Mouse (Mus musculus) gastrocnemius, adult 2 months (tissue): ENCODE results near the gene Gm20388. TPM values are rescaled to one million over a fixed set of nuclear protein-coding genes. Genes with fewer than 3 reads are reported as not detected.

Experiments used
- DNase-seq: peaks from one replicate; pipeline ENCODE4 v3.0.0; 2022
- H3K27ac ChIP-seq: fragments of 200-600 bp; 2 replicates; pipeline ENCODE4 v1.8.1; 2022; ENCODE audit warnings: mild to moderate bottlenecking
- H3K4me3 ChIP-seq: fragments of 200-600 bp; 2 replicates; pipeline ENCODE4 v1.8.1; 2022; ENCODE audit warnings: mild to moderate bottlenecking, moderate library complexity
- CTCF ChIP-seq: fragments of 200-600 bp; IDR thresholded peaks from 2 replicates; pipeline ENCODE4 v1.8.1; 2022; ENCODE audit warnings: antibody characterized with exemption, mild to moderate bottlenecking, moderate library complexity
- intact Hi-C: fragments of 180-260 bp; cut with DNase I; formaldehyde crosslinking; loops from one replicate; pipeline ENCODE4 v1.15.1; 2025
- total RNA-seq, 2 experiments: library from RNA; stranded (reverse); gene quantifications; 2 replicates each; pipeline ENCODE4 v1.2.3; 2021

Gene Gm20388
- total RNA-seq, 2 experiments from 2014 or later = 6.1 to 15.0 TPM

DNA sequence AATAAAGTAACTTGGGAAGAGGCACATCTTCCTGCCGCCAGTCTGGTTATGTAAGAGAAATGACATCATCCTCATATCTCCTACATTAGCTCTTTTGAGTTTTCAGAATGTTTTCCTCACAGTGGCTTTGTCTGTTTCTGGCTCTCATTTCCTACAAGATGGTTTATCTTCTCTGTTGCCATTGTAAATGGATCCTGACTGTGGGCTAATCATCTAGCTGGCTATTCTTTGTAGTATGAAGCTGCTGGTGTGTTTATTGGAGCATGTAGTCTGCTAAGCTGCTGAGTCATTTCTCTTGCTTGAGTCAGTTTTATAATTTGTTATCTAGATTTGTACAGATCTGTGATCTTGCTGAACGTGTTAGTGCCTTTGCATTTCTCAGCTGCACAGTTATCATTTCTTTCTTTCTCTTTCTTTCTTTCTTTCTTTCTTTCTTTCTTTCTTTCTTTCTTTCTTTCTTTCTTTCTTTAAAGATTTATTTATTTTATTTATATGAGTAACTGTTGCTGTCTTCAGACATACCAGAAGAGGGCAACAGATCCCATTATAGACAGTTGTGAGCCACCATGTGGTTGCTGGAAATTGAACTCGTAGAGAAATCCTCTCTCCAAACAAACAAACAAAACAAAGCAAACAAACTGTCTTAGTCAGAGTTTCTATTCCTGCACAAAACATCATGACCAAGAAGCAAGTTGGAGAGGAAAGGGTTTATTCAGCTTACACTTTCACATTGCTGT is 3723.9 kb downstream of the Gm20388 start:
- H3K4me3 ChIP-seq = no peak overlapping the region
- intact Hi-C loops = no loop called here
- H3K27ac ChIP-seq = peak overlapping the region; percentile 28; the same call in 1 of the 2 replicates
- DNase-seq = no peak
- no peak for TF ChIP-seq CTCF

DNA sequence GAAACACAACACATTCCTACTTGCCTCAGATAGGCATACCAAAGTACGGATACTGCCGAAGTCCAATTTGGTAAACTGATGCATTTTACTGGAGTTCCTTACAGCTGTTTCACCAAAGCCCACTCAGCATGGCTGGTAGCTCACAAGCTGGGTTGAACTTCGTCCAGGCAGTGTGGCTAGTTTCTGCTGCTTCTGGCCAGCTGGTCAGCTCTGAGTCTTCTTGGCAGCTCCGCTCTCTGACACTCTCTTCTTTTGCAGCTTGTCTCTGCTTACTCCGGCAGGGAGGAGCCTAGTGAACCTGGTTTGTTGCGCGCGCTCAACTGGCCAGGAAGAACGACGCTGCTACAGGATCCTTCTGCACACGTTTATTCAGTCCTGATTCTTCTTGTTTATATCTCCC is 3725.0 kb downstream of the Gm20388 start:
- Histone ChIP-seq H3K4me3 (no peak overlapping the region), H3K27ac (no peak overlapping the region)
- peak; percentile 36 for DNase-seq
- TF ChIP-seq CTCF = no peak
- intact Hi-C loops = no loop called here

DNA sequence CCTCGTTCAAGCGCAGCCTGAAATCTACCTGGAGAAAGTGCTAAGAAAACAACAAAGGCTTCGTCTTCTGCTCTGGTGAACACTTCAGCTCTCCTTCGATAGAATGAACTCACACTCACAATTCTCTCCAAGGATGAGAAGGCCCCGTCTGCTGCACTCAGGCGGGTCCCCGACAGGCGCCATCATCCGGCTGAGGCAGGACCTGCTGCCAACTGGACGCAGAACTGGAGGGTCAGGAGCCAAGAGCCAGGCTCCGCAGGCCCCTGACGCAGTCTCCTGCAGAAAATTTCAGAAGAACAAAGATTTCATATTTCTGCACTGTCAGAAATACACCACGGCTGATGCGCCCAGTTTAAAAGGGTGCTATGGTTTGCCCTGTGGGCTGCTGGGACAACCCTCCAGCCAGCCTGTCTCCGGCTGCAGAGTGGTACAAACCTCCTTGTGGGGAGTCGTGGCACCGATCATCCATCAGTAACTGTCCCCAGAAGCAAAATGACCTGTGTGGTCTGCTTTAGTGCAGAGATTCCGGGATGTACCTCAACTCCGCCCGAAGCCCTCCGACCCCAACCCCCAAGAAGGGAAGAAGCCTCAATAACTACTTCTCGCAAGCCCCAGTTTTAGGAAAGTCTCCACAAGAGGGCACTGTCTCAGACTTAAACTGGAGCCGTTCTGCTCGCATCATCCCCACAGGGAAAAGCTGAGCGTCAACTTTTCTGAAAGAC is 3732.8 kb downstream of the Gm20388 start:
- intact Hi-C loops = loop anchor here (1.0 kb wide), 1 partner anchor 140 kb away; no protein-coding TSS in a partner anchor
- H3K4me3 ChIP-seq = peak overlapping the region; percentile 55
- H3K27ac ChIP-seq = no peak overlapping the region
- peak; percentile 79 for TF ChIP-seq CTCF
- peak; percentile 51 for DNase-seq

DNA sequence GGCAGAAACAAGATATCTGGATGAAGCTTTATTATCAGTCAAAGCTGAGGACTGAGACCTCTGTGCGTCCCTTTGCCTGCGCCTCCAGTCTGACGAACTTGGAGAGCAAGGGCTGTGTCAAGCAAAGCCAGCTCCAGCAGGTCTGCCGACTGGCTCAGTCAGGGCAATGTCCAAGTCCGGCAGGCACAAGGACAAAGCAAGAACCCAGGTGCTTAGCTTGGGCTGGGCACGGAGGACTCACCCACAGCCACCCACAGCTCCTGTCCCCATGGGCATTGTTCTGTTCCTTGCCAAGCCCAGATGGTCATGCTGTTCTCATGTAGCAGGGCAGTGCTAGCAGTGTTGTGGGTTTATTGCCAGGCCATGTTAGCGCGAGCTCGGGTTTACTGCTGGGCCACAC is 3734.6 kb downstream of the Gm20388 start:
- no peak for DNase-seq
- intact Hi-C loops = no loop called here
- H3K4me3 ChIP-seq = no peak overlapping the region
- no peak for TF ChIP-seq CTCF
- no peak overlapping the region for H3K27ac ChIP-seq

DNA sequence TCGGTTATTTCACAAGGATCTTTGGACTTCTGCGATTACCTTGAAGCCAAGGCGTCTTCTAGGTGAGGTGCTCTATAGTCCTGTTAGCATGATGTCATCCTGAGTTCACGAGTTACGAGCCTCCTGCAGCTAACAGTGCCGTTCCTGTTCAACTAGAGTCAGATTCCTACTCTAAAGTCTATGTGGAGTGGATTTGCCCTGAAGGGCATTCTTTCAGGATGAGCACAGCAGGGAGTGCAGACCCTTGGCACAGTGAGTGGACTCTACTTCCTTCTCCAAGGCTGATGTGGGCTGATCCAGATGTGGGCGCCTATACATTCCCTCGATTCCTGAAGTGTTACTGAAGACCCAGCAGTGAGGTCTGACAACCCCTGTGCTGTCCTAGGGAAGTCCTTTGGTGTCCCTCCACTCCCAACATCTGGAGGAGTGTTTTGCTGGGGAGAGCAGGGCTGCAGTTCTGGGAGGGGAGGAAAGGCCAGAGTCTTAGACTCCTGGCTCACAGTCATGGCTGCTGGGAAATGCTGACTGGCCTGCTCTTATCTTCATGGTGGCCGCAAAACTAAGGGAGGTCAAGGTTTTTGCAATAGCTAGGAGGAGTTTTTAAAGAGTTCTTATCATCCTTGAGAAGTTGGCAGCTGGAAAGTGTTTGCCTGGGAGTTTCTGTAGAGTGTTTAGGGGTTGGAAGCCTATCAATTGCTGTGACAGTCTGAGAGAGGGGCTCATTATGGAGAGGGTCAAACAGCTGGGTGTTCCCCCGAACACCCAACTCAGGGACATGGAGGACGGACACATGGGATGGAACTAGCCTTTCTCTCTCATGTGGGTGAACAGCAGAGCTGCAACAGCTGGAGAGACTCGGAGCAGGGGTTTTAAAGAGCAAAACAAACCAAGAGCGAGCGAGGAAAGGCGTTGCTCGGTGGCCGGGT is 3737.9 kb downstream of the Gm20388 start:
- no peak overlapping the region for H3K27ac ChIP-seq
- intact Hi-C loops = no loop called here
- no peak for TF ChIP-seq CTCF
- no peak overlapping the region for H3K4me3 ChIP-seq
- no peak for DNase-seq

DNA sequence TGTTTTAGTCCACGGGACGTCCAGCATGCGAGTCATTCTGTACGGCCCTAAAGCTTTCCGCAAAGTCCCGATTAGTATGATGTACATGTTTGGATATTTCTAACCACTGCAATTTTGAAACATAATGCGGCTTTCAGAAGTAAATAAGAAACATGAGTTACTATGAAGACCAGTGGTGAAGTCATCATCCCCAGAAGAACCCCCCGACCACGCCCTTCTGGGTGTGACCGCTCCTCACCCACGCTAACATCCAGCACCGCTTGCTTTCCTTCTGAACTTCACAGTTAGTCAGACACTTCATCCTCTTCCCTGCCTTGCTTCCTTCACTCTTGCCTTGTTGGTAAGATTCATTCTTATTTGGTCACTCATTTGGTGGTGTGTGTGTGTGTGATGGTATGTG is 3738.8 kb downstream of the Gm20388 start:
- no peak for DNase-seq
- intact Hi-C loops = no loop called here
- H3K4me3 ChIP-seq = no peak overlapping the region

DNA sequence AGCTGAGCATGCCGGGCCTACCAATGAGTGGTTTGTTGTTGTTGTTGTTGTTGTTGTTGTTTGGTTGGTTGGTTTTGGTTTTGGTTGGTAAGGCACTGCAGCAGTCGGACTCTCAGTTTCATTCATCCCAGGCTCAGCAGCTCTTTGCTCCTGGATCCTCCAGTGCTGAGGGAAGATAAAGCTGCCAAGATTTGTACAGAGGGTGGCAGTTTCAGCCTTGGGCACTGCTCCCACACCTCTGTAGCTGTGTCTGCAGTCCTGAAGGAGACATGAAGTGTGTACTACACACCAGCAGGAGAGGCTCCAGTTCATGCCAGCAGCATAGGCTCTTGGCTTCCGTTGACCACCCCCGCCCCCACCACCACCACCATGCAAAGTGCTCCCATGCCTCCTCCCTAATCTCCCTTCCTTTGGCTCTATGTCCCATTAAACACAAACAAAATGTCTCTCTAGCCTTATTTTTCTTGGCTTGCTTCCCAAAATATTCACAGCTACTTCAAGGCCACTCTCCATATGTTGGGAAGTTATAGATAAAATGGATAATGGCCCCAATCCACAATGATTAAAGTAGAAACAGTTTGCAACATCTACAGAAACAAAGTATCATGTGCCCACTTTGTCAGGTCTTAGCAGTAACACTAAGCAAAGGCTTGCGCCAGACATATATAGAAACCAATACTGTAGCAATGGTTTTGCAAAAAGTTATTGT is 3740.9 kb downstream of the Gm20388 start:
- TF ChIP-seq CTCF = no peak
- no peak for DNase-seq
- Histone ChIP-seq H3K27ac (no peak overlapping the region), H3K4me3 (no peak overlapping the region)
- intact Hi-C loops = loop anchor here (2.0 kb wide), 1 partner anchor 133 kb away; no protein-coding TSS in a partner anchor

More for the DNA sequence above, 3738.8 kb downstream of the Gm20388 start:
- H3K27ac ChIP-seq = no peak overlapping the region
- no peak for TF ChIP-seq CTCF

DNA sequence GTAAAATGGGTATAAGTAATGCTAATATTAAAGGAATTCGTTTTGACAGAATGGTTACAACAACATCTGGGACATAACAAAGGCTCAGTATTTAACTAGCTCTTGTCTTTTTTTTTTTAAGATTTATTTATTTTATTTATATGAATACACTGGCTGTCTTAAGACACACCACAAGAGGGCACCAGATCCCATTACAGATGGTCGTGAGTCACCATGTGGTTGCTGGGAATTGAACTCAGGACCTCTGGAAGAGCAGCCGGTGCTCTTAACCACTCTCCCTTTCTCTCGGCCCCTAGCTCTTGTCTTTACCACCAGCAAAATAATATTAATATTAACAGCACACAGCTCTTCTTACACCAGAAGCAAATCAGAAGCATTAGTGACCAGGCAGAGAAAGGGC is 3742.0 kb downstream of the Gm20388 start:
- no peak for DNase-seq
- intact Hi-C loops = loop anchor here (1.0 to 2.0 kb wide), 2 partner anchors 116 to 132 kb away; no protein-coding TSS in a partner anchor
- no peak overlapping the region for H3K27ac ChIP-seq

DNA sequence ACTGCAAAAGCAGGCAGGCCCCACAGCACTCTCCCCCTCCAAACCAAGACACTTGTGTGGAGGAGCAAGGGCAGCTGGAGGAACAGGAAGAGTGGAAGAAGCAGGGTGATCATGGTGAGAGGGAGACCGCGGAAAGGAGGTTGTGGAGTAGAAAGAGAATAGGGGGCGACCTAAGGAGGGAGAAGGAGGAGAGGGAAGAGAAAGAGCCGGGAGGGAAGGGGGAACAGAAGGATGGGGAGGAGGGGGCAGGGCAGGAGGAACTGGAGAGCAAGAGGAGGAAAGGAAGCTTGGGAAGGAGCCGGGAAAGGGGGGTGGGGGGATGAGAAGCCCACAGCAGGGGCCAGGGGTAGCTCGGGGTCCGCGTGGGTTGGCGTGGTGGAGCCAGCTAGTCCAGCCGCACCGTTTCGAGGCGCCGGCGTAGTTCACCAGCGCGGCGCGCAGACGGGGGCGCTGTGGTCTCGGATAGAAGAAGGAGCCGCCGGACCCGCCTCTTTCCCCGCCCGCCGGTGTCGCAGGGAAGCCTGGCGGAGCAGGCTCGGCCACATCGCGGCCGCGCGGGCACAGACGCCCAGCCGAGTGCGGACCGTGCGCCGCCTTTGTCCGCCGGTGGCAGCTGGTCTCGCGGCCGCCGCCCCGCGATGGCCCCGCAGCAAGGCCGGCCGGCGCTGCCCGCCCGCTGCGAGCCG is 3742.8 kb downstream of the Gm20388 start, which contains the start of gene Rhou:
Rhou (plus strand) TSS at position 622 of the 686 bp plus-strand sequence.
- peak; percentile 96 for DNase-seq
- peak; percentile 84 for TF ChIP-seq CTCF
- intact Hi-C loops = loop anchor here (1.0 to 2.0 kb wide), 2 partner anchors 115 to 131 kb away; no protein-coding TSS in a partner anchor
- H3K4me3 ChIP-seq = peak within 1 kb of the TSS; percentile 90
- peak within 1 kb of the TSS; percentile 90 for H3K27ac ChIP-seq

More for the DNA sequence above, 3742.0 kb downstream of the Gm20388 start:
- TF ChIP-seq CTCF = peak; percentile 38
- no peak overlapping the region for H3K4me3 ChIP-seq

DNA sequence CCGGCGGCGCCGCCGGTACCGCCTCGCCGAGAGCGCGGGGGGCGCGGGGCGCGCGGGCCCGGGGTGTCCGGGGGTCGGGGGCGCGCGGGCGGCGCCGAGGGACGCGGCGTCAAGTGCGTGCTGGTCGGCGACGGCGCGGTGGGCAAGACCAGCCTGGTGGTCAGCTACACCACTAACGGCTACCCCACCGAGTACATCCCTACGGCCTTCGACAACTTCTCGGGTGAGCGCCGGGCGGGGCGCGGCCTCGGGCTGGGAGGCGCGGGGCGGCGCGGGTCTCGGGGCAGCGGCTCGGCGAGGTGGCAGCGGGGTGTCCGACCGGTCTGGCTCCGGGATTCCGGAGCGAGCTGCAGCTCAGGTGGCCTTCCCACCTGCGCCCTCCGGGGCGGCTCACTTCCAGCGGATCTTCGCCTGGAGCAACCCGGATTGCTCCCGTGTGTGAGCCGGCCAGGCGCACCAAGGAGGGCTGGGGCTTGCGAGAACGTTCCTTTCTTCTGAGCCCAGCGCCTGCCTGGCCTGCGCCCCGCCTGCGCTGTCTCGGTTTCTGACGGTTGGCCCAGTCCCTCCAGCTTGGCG is 3743.4 kb downstream of the Gm20388 start:
- DNase-seq = peak; percentile 73
- no peak for TF ChIP-seq CTCF
- peak overlapping the region; percentile 90 for H3K4me3 ChIP-seq
- intact Hi-C loops = loop anchor here (1.0 to 2.0 kb wide), 2 partner anchors 114 to 131 kb away; no protein-coding TSS in a partner anchor
- peak overlapping the region; percentile 90 for H3K27ac ChIP-seq

DNA sequence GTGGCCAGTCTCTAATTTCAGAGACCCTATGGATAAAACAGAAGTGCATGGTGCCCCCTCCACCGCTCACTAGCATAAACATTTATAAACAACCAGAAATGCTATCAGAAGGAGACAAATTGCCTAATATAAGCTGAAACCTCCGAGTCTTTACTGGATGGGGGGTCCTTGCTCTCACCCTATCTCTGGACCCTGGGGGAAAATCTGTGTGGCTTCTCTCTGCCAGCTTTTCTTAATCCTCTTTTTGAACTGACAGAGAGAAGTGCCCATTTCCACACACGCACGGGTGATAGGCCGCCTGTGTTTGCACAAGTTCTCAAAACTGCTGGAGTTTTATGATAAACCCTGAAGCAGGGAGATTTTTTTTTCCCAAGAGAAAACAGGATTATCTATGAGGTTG is 3744.1 kb downstream of the Gm20388 start:
- TF ChIP-seq CTCF = no peak

More for the DNA sequence above, 3744.1 kb downstream of the Gm20388 start:
- DNase-seq = no peak
- Histone ChIP-seq H3K27ac (peak overlapping the region; percentile 90), H3K4me3 (peak overlapping the region; percentile 90)
- intact Hi-C loops = no loop called here
